Mouse (Mus musculus) kidney, adult 2 months (tissue): Measurements from ENCODE around the gene Tff2.

ENCODE experiments used
- CTCF ChIP-seq: fragments of 200-500 bp; conservative IDR thresholded peaks from 2 replicates; pipeline ENCODE4 v1.5.1; 2011; ENCODE audit warnings: low read depth, mild to moderate bottlenecking, control low read depth, low read length, moderate library complexity, mixed read lengths; ENCODE audit not compliant: insufficient read depth, insufficient read length
- POLR2A ChIP-seq: fragments of 200-500 bp; IDR thresholded peaks from one replicate; pipeline ENCODE4 v1.6.1; 2011; ENCODE audit warnings: low read depth, low read length, control low read depth

DNA sequence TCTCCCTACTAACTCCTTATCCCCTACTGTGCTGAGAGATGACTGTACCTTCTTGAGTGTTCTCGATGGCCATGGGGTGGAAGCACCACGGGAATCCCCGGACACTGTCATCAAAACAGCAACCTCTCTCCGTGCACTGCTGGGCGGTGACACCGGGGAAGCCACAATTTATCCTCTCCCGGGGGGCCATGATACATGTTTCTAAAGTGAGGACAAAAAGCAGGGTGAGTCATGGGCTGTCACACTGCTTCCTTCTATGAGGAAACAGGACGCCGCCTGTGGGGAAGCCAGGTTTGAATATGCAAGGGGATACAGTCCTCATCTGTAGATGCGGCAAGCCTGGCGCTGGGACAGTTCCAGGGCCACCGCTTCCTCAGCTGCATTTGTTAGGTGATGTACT, 18.5 kb upstream of the Tff2 start:
- TF ChIP-seq CTCF (no peak), POLR2A (no peak)
